8 mouse cellular contexts compared by ENCODE assay signal in the genomic region with DNA sequence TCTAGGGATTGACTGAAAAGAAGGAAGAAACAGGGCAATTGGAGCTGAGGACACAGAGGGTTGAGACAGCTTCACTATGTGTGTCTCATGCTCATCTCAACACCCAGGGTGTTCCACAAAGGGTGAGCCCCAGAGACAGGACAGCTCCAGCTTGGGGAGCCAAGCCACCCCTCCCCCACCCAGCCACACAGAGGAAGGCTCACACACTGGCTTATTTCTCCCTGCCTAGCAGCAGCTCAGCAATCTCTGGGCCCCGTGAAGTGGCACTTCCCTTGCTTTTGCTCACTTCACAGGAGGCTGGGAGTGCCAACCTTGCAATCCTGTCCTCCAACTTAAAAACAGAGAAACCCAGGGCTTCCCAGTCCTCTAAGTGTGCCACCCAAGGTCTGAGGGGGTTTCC. TPM values are rescaled to one million over a fixed set of nuclear protein-coding genes. Genes with fewer than 3 reads are reported as not detected.
DNase-seq lines count a peak whose midpoint lies in the region; ATAC-seq and TF ChIP-seq lines count a peak whose summit lies in the region.

No protein-coding gene starts in this region.

- peak overlapping the region; percentile 25; the same call in 1 of the 2 replicates for H3K27ac ChIP-seq in embryonic facial prominence, embryonic 10.5 days (replicated peaks)
- peak overlapping the region; percentile 31 for H3K27ac ChIP-seq in intestine, embryonic 16.5 days (ENCODE audit: low read length)
- H3K27ac ChIP-seq in lung, postnatal 0 days (ENCODE audit: low read length) = peak overlapping the region; percentile 76

- TF ChIP-seq EP300 in lung, postnatal 0 days (IDR thresholded peaks at IDR 0.05) = no peak

- H3K36me3 ChIP-seq in embryonic facial prominence, embryonic 10.5 days (replicated peaks) = peaks cover 31% of the 10 kb centered on the region
- H3K36me3 ChIP-seq in intestine, embryonic 16.5 days (ENCODE audit: control insufficient read depth, insufficient read depth, low read length) = 0 out of 2 replicates have a peak, but pooled peaks cover 5% of the 10 kb centered on the region
- H3K36me3 ChIP-seq in lung, postnatal 0 days (ENCODE audit: insufficient read depth, low read length) = 0 out of 2 replicates have a peak, but pooled peaks cover 5% of the 10 kb centered on the region

- WGBS in embryonic facial prominence, embryonic 10.5 days = 3% methylated on average over 1 of the region's 1 CpGs
- WGBS in intestine, embryonic 16.5 days = 0% methylated on average over 1 of the region's 1 CpGs
- 0% methylated on average over 1 of the region's 1 CpGs for WGBS in lung, postnatal 0 days

- peak overlapping the region; percentile 12; the same call in 1 of the 2 replicates for H3K4me3 ChIP-seq in embryonic facial prominence, embryonic 10.5 days
- H3K4me3 ChIP-seq in intestine, embryonic 16.5 days (ENCODE audit: low read length) = no peak overlapping the region
- H3K4me3 ChIP-seq in lung, postnatal 0 days (ENCODE audit: low read depth, low read length) = no peak overlapping the region

- DNase-seq in heart, adult 18-20 months = peak; percentile 54 to 63
- no peak for DNase-seq in heart, adult 8-10 months (ENCODE audit: low spot score)
- DNase-seq in B cell, adult 2 months = peak; percentile 30 to 31
- peak; percentile 25 for DNase-seq in embryonic facial prominence, embryonic 10.5 days (ENCODE audit: low spot score)
- DNase-seq in lung, postnatal 0 days (ENCODE audit: low spot score) = peak; percentile 82
- DNase-seq in adrenal gland, adult 8-10 months = no peak
- no peak for DNase-seq in ovary, postnatal 36 days (ENCODE audit: low spot score)

- H3K4me1 ChIP-seq in embryonic facial prominence, embryonic 10.5 days = peaks cover 62% of the 10 kb centered on the region
- peaks cover 69% of the 10 kb centered on the region for H3K4me1 ChIP-seq in intestine, embryonic 16.5 days (ENCODE audit: control insufficient read depth, insufficient read depth, low read length)
- H3K4me1 ChIP-seq in lung, postnatal 0 days (ENCODE audit: insufficient read depth, low read depth, low read length) = peaks cover 55% of the 10 kb centered on the region

- H3K9ac ChIP-seq in intestine, embryonic 16.5 days (ENCODE audit: low read depth, low read length) = peak overlapping the region; percentile 14; the same call in 1 of the 2 replicates
- 0 out of 2 replicates have a peak overlapping the region, but pooled peaks have one; percentile 6 for H3K9ac ChIP-seq in lung, postnatal 0 days (replicated peaks; ENCODE audit: low read depth)

- H3K9me3 ChIP-seq in embryonic facial prominence, embryonic 10.5 days = no peaks in the 10 kb centered on the region
- H3K9me3 ChIP-seq in intestine, embryonic 16.5 days (ENCODE audit: control insufficient read depth, low read length) = no peaks in the 10 kb centered on the region
- no peaks in the 10 kb centered on the region for H3K9me3 ChIP-seq in lung, postnatal 0 days (ENCODE audit: low read length)

- ATAC-seq in intestine, embryonic 16.5 days = no peak
- ATAC-seq in lung, postnatal 0 days = peak; percentile 21

- H3K4me2 ChIP-seq in intestine, embryonic 16.5 days (ENCODE audit: low read depth, low read length) = 0 out of 2 replicates have a peak overlapping the region, but pooled peaks have one; percentile 84
- H3K4me2 ChIP-seq in lung, postnatal 0 days (replicated peaks; ENCODE audit: low read depth, low read length) = peak overlapping the region; percentile 81

- no peak for TF ChIP-seq CTCF in lung, postnatal 0 days (IDR thresholded peaks at IDR 0.05)

- no peaks in the 10 kb centered on the region for H3K27me3 ChIP-seq in embryonic facial prominence, embryonic 10.5 days (replicated peaks; ENCODE audit: low read depth, poor library complexity, severe bottlenecking)
- H3K27me3 ChIP-seq in intestine, embryonic 16.5 days (replicated peaks; ENCODE audit: control insufficient read depth, insufficient read depth, low read length) = no peaks in the 10 kb centered on the region
- H3K27me3 ChIP-seq in lung, postnatal 0 days (replicated peaks; ENCODE audit: insufficient read depth, low read length) = no peaks in the 10 kb centered on the region

RNA-seq across cellular contexts. Expression of a gene that starts 10.1 kb away (rescaled TPM):
- 10 to 100 TPM; 19.6 to 26.9 TPM for total RNA-seq in heart, adult 18-20 months (2021)
- total RNA-seq in heart, adult 8-10 months (2022) = 10 to 100 TPM; 17.5 to 20.1 (median 19.2) TPM
- polyA plus RNA-seq in embryonic facial prominence, embryonic 10.5 days (2016; fragmentation: Nextera tagmentation; extraction: Ambion mirVana) = 42.5 and 48.4 TPM in 2 replicates
- polyA plus RNA-seq in intestine, embryonic 16.5 days (2015; fragmentation: Nextera tagmentation; extraction: Ambion mirVana) = 69.4 and 71.3 TPM in 2 replicates
- 133 and 141 TPM in 2 replicates for polyA plus RNA-seq in lung, postnatal 0 days (2015; fragmentation: Nextera tagmentation; extraction: Ambion mirVana)
- 10 to 100 TPM; 39.8 to 54.4 (median 47.5) TPM for total RNA-seq in adrenal gland, adult 8-10 months (2022)

RNA-seq across cellular contexts. Expression of a gene that starts 21.8 kb away (rescaled TPM):
- 10 to 100 TPM; 20.7 to 25.8 TPM for total RNA-seq in heart, adult 18-20 months (2021)
- total RNA-seq in heart, adult 8-10 months (2022) = 10 to 100 TPM; 21.9 to 25.1 (median 24.0) TPM
- 13.0 and 14.6 TPM in 2 replicates for polyA plus RNA-seq in embryonic facial prominence, embryonic 10.5 days (2016; fragmentation: Nextera tagmentation; extraction: Ambion mirVana)
- polyA plus RNA-seq in intestine, embryonic 16.5 days (2015; fragmentation: Nextera tagmentation; extraction: Ambion mirVana) = 20.9 and 21.1 TPM in 2 replicates
- 18.6 and 19.1 TPM in 2 replicates for polyA plus RNA-seq in lung, postnatal 0 days (2015; fragmentation: Nextera tagmentation; extraction: Ambion mirVana)
- 10 to 100 TPM; 74.4 to 93.6 (median 83.3) TPM for total RNA-seq in adrenal gland, adult 8-10 months (2022)

RNA-seq across cellular contexts. Expression of a gene that starts 35.8 kb away (rescaled TPM):
- 10 to 100 TPM; 77.6 to 82.5 TPM for total RNA-seq in heart, adult 18-20 months (2021)
- 10 to 100 TPM; 62.6 to 83.1 (median 73.8) TPM for total RNA-seq in heart, adult 8-10 months (2022)
- polyA plus RNA-seq in embryonic facial prominence, embryonic 10.5 days (2016; fragmentation: Nextera tagmentation; extraction: Ambion mirVana) = 61.3 and 62.4 TPM in 2 replicates
- 121 and 126 TPM in 2 replicates for polyA plus RNA-seq in intestine, embryonic 16.5 days (2015; fragmentation: Nextera tagmentation; extraction: Ambion mirVana)
- 109 and 137 TPM in 2 replicates for polyA plus RNA-seq in lung, postnatal 0 days (2015; fragmentation: Nextera tagmentation; extraction: Ambion mirVana)
- 10 to 100 TPM; 76.4 to 94.5 (median 93.0) TPM for total RNA-seq in adrenal gland, adult 8-10 months (2022)

RNA-seq across cellular contexts. Expression of a gene that starts 35.8 kb away (rescaled TPM):
- 10 to 100 TPM; 31.0 to 35.4 TPM for total RNA-seq in heart, adult 18-20 months (2021)
- total RNA-seq in heart, adult 8-10 months (2022) = 10 to 100 TPM; 31.6 to 34.8 (median 32.8) TPM
- polyA plus RNA-seq in embryonic facial prominence, embryonic 10.5 days (2016; fragmentation: Nextera tagmentation; extraction: Ambion mirVana) = 48.2 and 50.6 TPM in 2 replicates
- polyA plus RNA-seq in intestine, embryonic 16.5 days (2015; fragmentation: Nextera tagmentation; extraction: Ambion mirVana) = 27.5 and 27.9 TPM in 2 replicates
- 15.5 and 17.0 TPM in 2 replicates for polyA plus RNA-seq in lung, postnatal 0 days (2015; fragmentation: Nextera tagmentation; extraction: Ambion mirVana)
- 10 to 100 TPM; 56.0 to 84.3 (median 74.0) TPM for total RNA-seq in adrenal gland, adult 8-10 months (2022)

Comparison
In these comparisons a context has a peak if more than half of its experiments do, and no peak if none do; other contexts are left out.
1. DNase-seq: peak in heart, adult 18-20 months (2 of 2), B cell, adult 2 months (2 of 2), embryonic facial prominence, embryonic 10.5 days (single experiment) and lung, postnatal 0 days (single experiment); none in heart, adult 8-10 months (single experiment), adrenal gland, adult 8-10 months (single experiment) and ovary, postnatal 36 days (single experiment).
2. H3K27ac ChIP-seq: peak in every context shown above with its lines; median percentile 76 in lung, postnatal 0 days; 31 in intestine, embryonic 16.5 days; 25 in embryonic facial prominence, embryonic 10.5 days.